Mouse (Mus musculus): ENCODE results near the gene 2310050C09Rik.

Gene 2310050C09Rik

GRCm38 (mm10) chr3:92870116-92870515 is at the start of gene 2310050C09Rik:
2310050C09Rik (minus strand) TSS chr3:92870216.
- DNase-seq (ENCODE audit: low read depth, low spot score): no peak

GRCm38 (mm10) chr3:92907571-92907970 is 37.6 kb upstream of the 2310050C09Rik start:
- no peak for DNase-seq (ENCODE audit: low read depth, low spot score)

GRCm38 (mm10) chr3:92905182-92905581 is 35.2 kb upstream of the 2310050C09Rik start:
- DNase-seq (ENCODE audit: low read depth, low spot score): no peak

- DNase-seq (ENCODE audit: low read depth, low spot score): no peak
These were observed 33.6 kb upstream of the 2310050C09Rik start for GRCm38 (mm10) chr3:92903640-92904039.

- no peak for DNase-seq (ENCODE audit: low read depth, low spot score)
These were observed 33.0 kb upstream of the 2310050C09Rik start for GRCm38 (mm10) chr3:92902992-92903391.

- DNase-seq (ENCODE audit: low read depth, low spot score): no peak
These were observed 24.5 kb upstream of the 2310050C09Rik start for GRCm38 (mm10) chr3:92894489-92894888.

GRCm38 (mm10) chr3:92894063-92894462 is 24.0 kb upstream of the 2310050C09Rik start:
- no peak for DNase-seq (ENCODE audit: low read depth, low spot score)

GRCm38 (mm10) chr3:92874180-92874579 is 4.2 kb upstream of the 2310050C09Rik start:
- DNase-seq (ENCODE audit: low read depth, low spot score): no peak

GRCm38 (mm10) chr3:92851186-92851585 is 18.8 kb downstream of the 2310050C09Rik start, which contains the start of gene Lce1l:
Lce1l (minus strand) TSS chr3:92851286.
- DNase-seq (ENCODE audit: low read depth, low spot score): no peak

GRCm38 (mm10) chr3:92827108-92827507 is 42.9 kb downstream of the 2310050C09Rik start, which contains the start of gene Kprp:
Kprp (minus strand) TSS chr3:92827247.
- no peak for DNase-seq (ENCODE audit: low read depth, low spot score)

GRCm38 (mm10) chr3:92825808-92826207 is 44.2 kb downstream of the 2310050C09Rik start:
- no peak for DNase-seq (ENCODE audit: low read depth, low spot score)

Measured in c-Kit-negative CD71-positive TER-119-positive erythroid progenitor cells, embryonic 14.5 days (primary cell).